Mouse (Mus musculus): ENCODE measurements at regions not wholly inside any gene's neighbourhood (a gene's known extent, or its start where the extent isn't known, plus 50 kb on each side); places are given as distances from the start of the nearest gene placed in this dataset.

GRCm38 (mm10) chr14:58581806-58582205 is 511.5 kb downstream of the Fgf9 start:
- DNase-seq, result no peak

- no peak for DNase-seq
These were observed 499.7 kb downstream of the Fgf9 start for GRCm38 (mm10) chr14:58570021-58570420.

- DNase-seq, result no peak
These were observed 497.1 kb downstream of the Fgf9 start for GRCm38 (mm10) chr14:58567472-58567871.

GRCm38 (mm10) chr14:58563082-58563481 is 492.7 kb downstream of the Fgf9 start:
- DNase-seq, result no peak

- DNase-seq, result no peak
These were observed 480.4 kb downstream of the Fgf9 start for GRCm38 (mm10) chr14:58550785-58551184.

GRCm38 (mm10) chr14:58545778-58546177 is 475.4 kb downstream of the Fgf9 start:
- no peak for DNase-seq

GRCm38 (mm10) chr14:58543140-58543767 is 472.9 kb downstream of the Fgf9 start:
- no peak for DNase-seq

GRCm38 (mm10) chr14:58538135-58538534 is 467.8 kb downstream of the Fgf9 start:
- no peak for DNase-seq

GRCm38 (mm10) chr14:58520976-58521549 is 450.7 kb downstream of the Fgf9 start:
- DNase-seq, result no peak

GRCm38 (mm10) chr14:58520384-58520783 is 450.0 kb downstream of the Fgf9 start:
- no peak for DNase-seq

GRCm38 (mm10) chr14:58519086-58519485 is 448.7 kb downstream of the Fgf9 start:
- no peak for DNase-seq

- DNase-seq, result no peak
These were observed 446.2 kb downstream of the Fgf9 start for GRCm38 (mm10) chr14:58516543-58516942.

GRCm38 (mm10) chr14:58512177-58512576 is 441.8 kb downstream of the Fgf9 start:
- no peak for DNase-seq

GRCm38 (mm10) chr14:58511571-58511985 is 441.2 kb downstream of the Fgf9 start:
- DNase-seq, result no peak

GRCm38 (mm10) chr14:58510790-58511189 is 440.4 kb downstream of the Fgf9 start:
- DNase-seq, result no peak

- DNase-seq, result no peak
These were observed 438.8 kb downstream of the Fgf9 start for GRCm38 (mm10) chr14:58509106-58509505.

GRCm38 (mm10) chr14:58506490-58506889 is 436.1 kb downstream of the Fgf9 start:
- no peak for DNase-seq

GRCm38 (mm10) chr14:58505841-58506240 is 435.5 kb downstream of the Fgf9 start:
- no peak for DNase-seq

- no peak for DNase-seq
These were observed 432.5 kb downstream of the Fgf9 start for GRCm38 (mm10) chr14:58502890-58503289.

GRCm38 (mm10) chr14:58500014-58500413 is 429.7 kb downstream of the Fgf9 start:
- no peak for DNase-seq

- DNase-seq, result no peak
These were observed 429.2 kb downstream of the Fgf9 start for GRCm38 (mm10) chr14:58499501-58499900.

GRCm38 (mm10) chr14:58499071-58499470 is 428.7 kb downstream of the Fgf9 start:
- DNase-seq, result no peak

GRCm38 (mm10) chr14:58496902-58497301 is 426.6 kb downstream of the Fgf9 start:
- no peak for DNase-seq

GRCm38 (mm10) chr14:58494400-58494987 is 424.1 kb downstream of the Fgf9 start:
- no peak for DNase-seq

- DNase-seq, result no peak
These were observed 421.8 kb downstream of the Fgf9 start for GRCm38 (mm10) chr14:58492118-58492517.
